Mouse (Mus musculus) heart, embryonic 11.5 days (tissue): ENCODE data around the gene Fam120b. TPM values are rescaled to one million over a fixed set of nuclear protein-coding genes. Genes with fewer than 3 reads are reported as not detected.
A peak's percentile ranks its signal among the peaks of the same experiment; 100 is the strongest.
"Not testable (repeated sequence)": the region's sequence is repeated elsewhere in the genome, so short reads cannot be mapped to it uniquely, and the experiment has no call there.

Source experiments
- ATAC-seq: fragments of 200-750 bp; cut with Nextera tagmentation; replicated peaks from 2 replicates; pipeline ENCODE4 v1.8.0; 2017; ENCODE audit warnings: moderate library complexity; ENCODE audit not compliant: insufficient number of reproducible peaks, low FRiP score, low TSS enrichment
- H3K27ac ChIP-seq: fragments of 300-500 bp; sonication (generic); 2 replicates; pipeline ENCODE4 v1.5.1; 2014; ENCODE audit warnings: mild to moderate bottlenecking, low read depth, low read length
- H3K27me3 ChIP-seq: fragments of 300-500 bp; sonication (generic); 2 replicates; pipeline ENCODE4 v1.6.1; 2014; ENCODE audit warnings: mild to moderate bottlenecking, low read length, mixed read lengths; ENCODE audit not compliant: control insufficient read depth, insufficient read depth
- H3K36me3 ChIP-seq: fragments of 300-500 bp; sonication (generic); 2 replicates; pipeline ENCODE4 v1.6.1; 2014; ENCODE audit warnings: mild to moderate bottlenecking, low read length, moderate library complexity, mixed read lengths; ENCODE audit not compliant: control insufficient read depth, insufficient read depth
- H3K4me1 ChIP-seq: fragments of 300-500 bp; sonication (generic); 2 replicates; pipeline ENCODE4 v1.6.1; 2014; ENCODE audit warnings: low read length; ENCODE audit not compliant: control insufficient read depth, insufficient read depth
- H3K4me2 ChIP-seq: fragments of 300-500 bp; sonication (generic); 2 replicates; pipeline ENCODE4 v1.6.1; 2014; ENCODE audit warnings: mild to moderate bottlenecking, moderate library complexity
- H3K4me3 ChIP-seq: fragments of 300-500 bp; sonication (generic); 2 replicates; pipeline ENCODE4 v1.5.1; 2014; ENCODE audit warnings: low read depth, low read length
- H3K9ac ChIP-seq: fragments of 300-500 bp; sonication (generic); 2 replicates; pipeline ENCODE4 v1.6.1; 2014; ENCODE audit warnings: mild to moderate bottlenecking, low read depth, low read length, moderate library complexity
- H3K9me3 ChIP-seq: fragments of 300-500 bp; sonication (generic); replicated peaks from 2 replicates; pipeline ENCODE4 v1.6.1; 2016; ENCODE audit warnings: low read length; ENCODE audit not compliant: control insufficient read depth
- WGBS: fragments of 180-500 bp; shearing (Covaris S2); extraction: QIAGEN DNeasy Blood & Tissue Kit; methylation state at CpG from one replicate; pipeline ENCODE4 v1.1.7; 2014; ENCODE audit not compliant: insufficient replicate concordance; 5-methylcytosine and 5-hydroxymethylcytosine counted together
- polyA plus RNA-seq: library from polyadenylated mRNA; unstranded; fragments of >200 nt; fragmentation: Nextera tagmentation; extraction: Ambion mirVana; gene quantifications from 2 replicates; pipeline ENCODE4 v1.2.1, GENCODE M21; 2014

Fam120b gene
- polyA plus RNA-seq, 1 experiment from 2014 or later, result 16.7 TPM

DNA sequence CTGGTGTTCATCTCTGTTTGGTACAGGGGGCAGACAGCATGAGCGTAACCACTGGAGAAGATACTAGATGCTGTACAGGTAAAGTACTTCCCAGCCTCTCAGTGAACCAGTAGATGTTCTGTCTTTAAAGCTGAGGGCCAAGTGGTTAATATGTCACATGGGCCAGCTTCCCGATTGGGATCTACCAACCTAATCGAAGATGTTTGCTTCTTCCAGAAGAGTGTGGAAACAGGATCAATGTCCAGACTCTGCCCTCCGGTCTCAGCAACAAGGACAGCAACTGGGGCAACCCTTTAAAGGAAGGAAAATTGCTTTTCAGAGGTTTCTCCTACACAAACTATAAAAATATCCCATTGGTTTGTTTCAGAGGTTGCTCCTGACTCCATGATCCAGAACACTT is 35.5 kb downstream of the Fam120b start:
- 88% methylated on average over 4 of the region's 4 CpGs for WGBS
- Histone ChIP-seq H3K4me2 (no peak overlapping the region), H3K36me3 (peaks cover 12% of the 10 kb centered on the region), H3K27me3 (no peaks in the 10 kb centered on the region), H3K27ac (no peak overlapping the region), H3K4me1 (no peaks in the 10 kb centered on the region; the same call in 1 of the 2 replicates), H3K9me3 (no peaks in the 10 kb centered on the region), H3K4me3 (no peak overlapping the region), H3K9ac (no peak overlapping the region)
- no peak for ATAC-seq

DNA sequence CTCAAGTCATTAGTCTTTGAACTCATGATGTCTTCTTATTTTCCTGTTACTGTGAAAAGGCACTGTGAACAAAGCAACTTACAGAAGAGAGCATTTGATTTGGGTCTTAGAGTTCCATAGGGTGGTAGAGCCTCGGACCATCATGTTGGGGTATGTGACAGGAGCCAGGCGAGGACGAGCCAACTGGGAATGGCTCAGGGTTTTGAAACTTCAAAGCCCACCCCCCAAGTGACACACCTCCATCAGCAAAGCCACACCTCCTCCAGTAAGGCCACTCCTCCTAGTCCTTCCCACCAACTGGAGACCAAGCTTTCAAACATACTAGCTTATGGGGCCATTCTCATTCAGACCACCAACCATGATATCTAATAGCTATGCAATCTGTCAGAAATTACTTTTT is 36.0 kb downstream of the Fam120b start:
- Histone ChIP-seq H3K27me3 (no peaks in the 10 kb centered on the region), H3K27ac (no peak overlapping the region), H3K4me3 (no peak overlapping the region), H3K9me3 (no peaks in the 10 kb centered on the region), H3K36me3 (peaks cover 9% of the 10 kb centered on the region), H3K4me1 (no peaks in the 10 kb centered on the region; the same call in 1 of the 2 replicates), H3K9ac (no peak overlapping the region), H3K4me2 (no peak overlapping the region)
- WGBS, result 73% methylated on average over 3 of the region's 3 CpGs
- no peak for ATAC-seq

DNA sequence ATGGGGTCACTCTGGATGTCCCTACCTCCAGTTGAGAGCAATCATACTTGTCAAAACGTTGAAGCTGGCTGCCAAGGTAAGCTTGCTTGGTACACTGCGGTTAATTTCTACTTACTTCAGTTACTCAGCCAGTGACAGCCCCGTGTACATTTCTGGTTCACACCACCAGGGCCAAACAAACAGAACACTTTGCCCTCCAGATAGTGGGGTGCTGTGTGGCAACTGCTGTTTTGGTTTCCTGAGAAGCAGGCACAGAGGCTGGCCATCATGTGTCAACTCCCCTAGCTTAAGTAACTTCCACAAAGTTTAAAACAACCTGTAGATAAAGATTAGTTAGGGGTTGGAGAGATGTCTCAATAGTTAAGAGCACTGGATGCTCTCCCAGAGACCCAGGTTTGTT is 38.7 kb downstream of the Fam120b start:
- Histone ChIP-seq H3K4me3 (no peak overlapping the region), H3K27me3 (no peaks in the 10 kb centered on the region), H3K9ac (no peak overlapping the region), H3K36me3 (peaks cover 5% of the 10 kb centered on the region; the same call in 1 of the 2 replicates), H3K4me1 (no peaks in the 10 kb centered on the region; the same call in 1 of the 2 replicates), H3K9me3 (no peaks in the 10 kb centered on the region), H3K27ac (no peak overlapping the region), H3K4me2 (no peak overlapping the region)
- no peak for ATAC-seq
- 69% methylated on average over 3 of the region's 3 CpGs for WGBS

DNA sequence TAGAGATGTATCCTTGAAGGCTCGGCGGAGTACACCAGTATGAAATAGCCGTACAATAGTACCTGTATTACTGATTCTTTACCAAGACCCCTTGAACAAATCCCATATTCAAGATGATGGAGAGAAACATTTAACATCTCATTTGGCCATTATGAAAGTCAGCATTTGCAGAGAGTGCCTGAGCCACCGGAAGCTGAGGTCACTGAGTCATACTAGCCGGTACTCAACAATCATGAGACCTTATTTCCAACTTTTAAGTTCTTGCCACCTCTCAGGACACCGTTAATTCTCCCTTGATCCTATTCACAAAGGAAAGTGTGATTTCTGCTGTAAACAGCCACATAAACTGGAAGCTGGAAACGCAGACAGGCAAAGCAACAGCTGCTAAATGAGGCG is 44.1 kb downstream of the Fam120b start:
- Histone ChIP-seq H3K9me3 (no peaks in the 10 kb centered on the region), H3K27ac (peak overlapping the region; percentile 1; the same call in 1 of the 2 replicates), H3K9ac (no peak overlapping the region), H3K4me1 (peaks cover 8% of the 10 kb centered on the region), H3K4me2 (peak overlapping the region; percentile 54; the same call in 1 of the 2 replicates), H3K36me3 (no peaks in the 10 kb centered on the region), H3K4me3 (no peak overlapping the region), H3K27me3 (no peaks in the 10 kb centered on the region)
- no peak for ATAC-seq
- 56% methylated on average over 8 of the region's 8 CpGs for WGBS

DNA sequence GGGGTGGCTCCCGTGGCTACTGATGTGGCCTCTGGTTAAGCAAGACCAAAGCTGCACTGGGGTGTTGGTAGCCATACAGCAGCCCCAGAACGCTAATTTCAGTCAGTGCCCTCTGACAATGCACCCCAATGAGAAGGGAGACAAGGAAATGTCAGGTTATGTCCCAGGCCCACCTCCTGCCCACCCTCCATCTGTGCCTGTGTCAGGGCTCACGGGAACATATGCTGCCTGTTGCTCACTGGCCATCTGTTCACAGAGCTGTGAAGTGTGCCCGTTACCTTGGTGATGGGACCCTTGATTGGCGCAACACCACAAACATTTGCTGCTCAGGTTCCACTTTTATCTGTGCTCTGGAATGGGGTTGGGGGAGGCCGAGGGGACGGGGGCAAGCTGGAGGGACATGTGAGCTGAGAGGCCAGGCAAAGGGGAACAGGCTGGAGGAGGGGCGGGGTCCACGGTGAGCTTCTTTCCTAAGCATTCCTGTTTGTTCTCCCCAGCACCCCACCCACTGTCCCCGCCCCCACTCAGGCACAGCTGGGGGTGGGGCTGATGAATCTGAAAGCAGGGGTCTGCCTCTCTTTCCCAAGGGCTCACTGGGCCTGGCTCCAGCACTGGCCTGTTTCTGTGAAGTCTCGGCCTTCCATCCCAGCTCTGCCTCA is 44.6 kb downstream of the Fam120b start:
- H3K4me1 ChIP-seq, result peaks cover 8% of the 10 kb centered on the region
- peak overlapping the region; percentile 54 for H3K4me2 ChIP-seq
- H3K9me3 ChIP-seq, result no peaks in the 10 kb centered on the region
- no peaks in the 10 kb centered on the region for H3K36me3 ChIP-seq
- peak; percentile 72 for ATAC-seq
- peak overlapping the region; percentile 49; the same call in 1 of the 2 replicates for H3K9ac ChIP-seq
- peak overlapping the region; percentile 1; the same call in 1 of the 2 replicates for H3K27ac ChIP-seq
- H3K27me3 ChIP-seq, result no peaks in the 10 kb centered on the region
- 6% methylated on average over 11 of the region's 11 CpGs for WGBS
- H3K4me3 ChIP-seq, result no peak overlapping the region

DNA sequence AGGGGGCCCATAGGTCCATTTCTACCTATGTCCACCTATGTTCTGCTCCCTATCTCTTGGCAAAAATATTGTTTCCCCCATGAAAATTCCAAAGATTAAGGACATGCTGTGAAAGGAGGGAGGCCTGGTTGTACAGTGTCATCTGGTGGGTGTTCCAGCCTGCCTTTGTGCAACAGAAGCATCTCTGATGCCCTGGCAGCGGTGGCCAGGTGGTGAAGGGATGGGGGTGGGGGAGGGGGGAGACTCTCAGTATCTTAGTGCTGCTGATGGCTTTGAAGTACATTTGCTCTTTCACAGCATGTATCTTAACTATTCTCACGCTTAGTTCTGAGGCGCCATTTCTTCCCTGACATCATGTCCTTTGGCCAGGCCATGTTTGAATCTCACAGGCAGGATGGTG is 49.4 kb downstream of the Fam120b start:
- ATAC-seq, result no peak
- Histone ChIP-seq H3K9me3 (no peaks in the 10 kb centered on the region), H3K4me1 (peaks cover 7% of the 10 kb centered on the region), H3K27me3 (no peaks in the 10 kb centered on the region), H3K9ac (no peak overlapping the region), H3K4me2 (no peak overlapping the region), H3K36me3 (no peaks in the 10 kb centered on the region), H3K27ac (no peak overlapping the region), H3K4me3 (no peak overlapping the region)
- 63% methylated on average over 3 of the region's 3 CpGs for WGBS

DNA sequence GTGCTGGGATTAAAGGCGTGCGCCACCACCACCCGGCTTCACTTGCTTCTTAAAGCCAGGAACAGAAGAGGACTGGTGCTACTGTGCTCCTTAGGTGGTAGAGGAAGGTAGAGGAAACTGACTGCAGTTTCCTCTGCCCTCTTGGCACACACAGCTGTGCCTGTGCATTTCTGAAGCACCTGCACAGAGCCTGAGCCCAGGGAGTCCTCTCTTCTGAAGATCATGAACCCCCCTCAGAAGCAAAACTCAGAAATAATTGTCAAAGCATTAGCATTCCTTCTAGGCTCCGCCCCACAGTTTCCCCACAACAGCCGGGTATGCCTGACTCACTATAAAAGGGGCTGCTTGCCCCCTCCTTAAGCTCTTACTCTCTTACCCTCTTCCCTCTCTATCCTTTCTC is 51.8 kb downstream of the Fam120b start:
- Histone ChIP-seq H3K4me1 (no peaks in the 10 kb centered on the region), H3K4me3 (no peak overlapping the region), H3K9me3 (no peaks in the 10 kb centered on the region), H3K36me3 (no peaks in the 10 kb centered on the region), H3K9ac (no peak overlapping the region), H3K4me2 (no peak overlapping the region), H3K27me3 (no peaks in the 10 kb centered on the region), H3K27ac (no peak overlapping the region)
- 67% methylated on average over 5 of the region's 5 CpGs for WGBS
- no peak for ATAC-seq

DNA sequence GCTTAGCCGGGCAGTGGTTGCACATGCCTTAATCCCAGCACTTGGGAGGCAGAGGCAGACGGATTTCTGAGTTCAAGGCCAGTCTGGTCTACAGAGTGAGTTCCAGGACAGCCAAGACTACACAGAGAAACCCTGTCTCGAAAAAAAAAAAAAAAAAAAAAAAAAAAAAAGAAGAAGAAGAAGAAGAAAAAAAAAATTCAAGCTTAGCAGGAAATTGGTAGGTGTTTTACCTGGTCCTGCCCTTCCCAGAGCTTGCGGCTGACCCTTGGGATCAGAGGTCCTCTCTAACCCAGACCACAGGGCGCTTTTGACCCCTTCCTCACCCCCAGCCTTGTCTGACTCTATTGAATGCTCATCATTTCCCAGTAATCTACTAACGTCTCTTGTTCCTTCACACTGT is 53.1 kb downstream of the Fam120b start:
- H3K27ac ChIP-seq, ATAC-seq, H3K9ac ChIP-seq, H3K4me1 ChIP-seq, H3K4me2 ChIP-seq, H3K36me3 ChIP-seq, H3K27me3 ChIP-seq, H3K9me3 ChIP-seq, H3K4me3 ChIP-seq: not testable (repeated sequence)
- 69% methylated on average over 6 of the region's 6 CpGs for WGBS

DNA sequence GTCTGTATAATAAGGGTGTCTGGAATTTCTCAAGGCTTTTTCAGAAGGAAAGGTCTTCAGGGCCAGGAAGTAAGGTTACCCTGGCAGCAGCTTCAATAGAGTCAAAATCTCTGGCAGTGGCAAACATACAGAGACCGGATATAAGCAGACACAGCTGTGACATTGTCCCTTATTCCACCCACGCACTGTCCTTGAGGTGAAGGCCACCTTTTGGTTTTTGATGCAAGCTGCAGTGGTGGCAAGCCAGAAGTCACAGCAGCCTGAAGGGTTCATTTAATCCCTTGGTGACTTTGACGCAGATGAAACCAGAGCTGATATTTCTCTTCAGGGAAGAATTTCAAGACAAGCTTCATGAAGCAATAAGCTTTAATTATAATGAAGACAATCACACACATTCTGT is 53.6 kb downstream of the Fam120b start:
- Histone ChIP-seq H3K4me3 (no peak overlapping the region), H3K4me2 (no peak overlapping the region), H3K36me3 (no peaks in the 10 kb centered on the region), H3K9me3 (no peaks in the 10 kb centered on the region), H3K4me1 (no peaks in the 10 kb centered on the region), H3K27ac (no peak overlapping the region), H3K9ac (no peak overlapping the region), H3K27me3 (no peaks in the 10 kb centered on the region)
- 59% methylated on average over 3 of the region's 3 CpGs for WGBS
- no peak for ATAC-seq
